Mouse (Mus musculus) neural tube, embryonic 15.5 days (tissue): ENCODE measurements around the gene Grb14. TPM values are rescaled to one million over a fixed set of nuclear protein-coding genes. Genes with fewer than 3 reads are reported as not detected.
A peak's percentile ranks its signal among the peaks of the same experiment; 100 is the strongest.

Experiments
- ATAC-seq: fragments of 200-750 bp; cut with Nextera tagmentation; 2 replicates; pipeline ENCODE4 v1.8.0; 2017; ENCODE audit warnings: mild to moderate bottlenecking, moderate TSS enrichment, moderate library complexity; ENCODE audit not compliant: low FRiP score
- H3K27ac ChIP-seq: fragments of 300-500 bp; sonication (generic); replicated peaks from 2 replicates; pipeline ENCODE4 v1.5.1; 2015; ENCODE audit warnings: mild to moderate bottlenecking, inconsistent platforms
- H3K27me3 ChIP-seq: fragments of 300-500 bp; sonication (generic); replicated peaks from 2 replicates; pipeline ENCODE4 v1.6.1; 2015; ENCODE audit warnings: inconsistent platforms
- H3K36me3 ChIP-seq: fragments of 300-500 bp; sonication (generic); 2 replicates; pipeline ENCODE4 v1.6.1; 2015; ENCODE audit warnings: inconsistent platforms
- H3K4me1 ChIP-seq: fragments of 300-500 bp; sonication (generic); 2 replicates; pipeline ENCODE4 v1.6.1; 2015; ENCODE audit warnings: inconsistent platforms
- H3K4me2 ChIP-seq: fragments of 300-500 bp; sonication (generic); 2 replicates; pipeline ENCODE4 v1.6.1; 2015; ENCODE audit warnings: inconsistent platforms, mild to moderate bottlenecking, moderate library complexity
- H3K4me3 ChIP-seq: fragments of 300-500 bp; sonication (generic); replicated peaks from 2 replicates; pipeline ENCODE4 v1.5.1; 2015; ENCODE audit warnings: mild to moderate bottlenecking, inconsistent platforms
- H3K9ac ChIP-seq: fragments of 300-500 bp; sonication (generic); replicated peaks from 2 replicates; pipeline ENCODE4 v1.6.1; 2015; ENCODE audit warnings: mild to moderate bottlenecking, inconsistent platforms
- H3K9me3 ChIP-seq: fragments of 300-500 bp; sonication (generic); replicated peaks from 2 replicates; pipeline ENCODE4 v1.6.1; 2016; ENCODE audit warnings: inconsistent platforms
- WGBS: fragments of 180-500 bp; shearing (Covaris S2); methylation state at CpG from one replicate; pipeline ENCODE4 v1.1.7; 2015; ENCODE audit warnings: mixed read lengths; 5-methylcytosine and 5-hydroxymethylcytosine counted together
- polyA plus RNA-seq: library from polyadenylated mRNA; unstranded; fragments of >200 nt; fragmentation: Nextera tagmentation; extraction: Ambion mirVana; gene quantifications from 2 replicates; pipeline ENCODE4 v1.2.1, GENCODE M21; 2015

Grb14 gene
- polyA plus RNA-seq, 1 experiment from 2014 or later = 24.8 TPM

DNA sequence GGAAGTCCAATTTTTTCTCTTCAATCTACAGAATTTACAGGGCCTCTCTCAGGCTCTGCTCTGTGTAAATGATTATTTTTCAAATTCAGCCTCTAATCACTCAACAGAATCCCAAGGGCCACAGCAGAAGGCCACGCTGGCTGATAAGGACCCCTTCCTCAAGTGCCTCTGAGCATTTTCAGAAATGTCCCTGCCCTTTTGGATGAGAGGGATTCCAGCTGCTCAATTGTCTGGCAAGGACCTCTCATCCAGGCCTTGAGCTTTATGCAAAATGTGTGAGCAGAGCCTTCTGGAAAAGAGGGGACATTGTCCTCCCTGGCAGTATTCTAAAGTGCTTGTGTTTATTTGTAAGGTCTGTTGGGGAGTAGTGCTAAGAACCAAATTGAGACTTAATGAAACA, 51.7 kb downstream of the Grb14 start:
- Histone ChIP-seq H3K9me3 (no peaks in the 10 kb centered on the region), H3K27me3 (no peaks in the 10 kb centered on the region), H3K27ac (no peak overlapping the region), H3K9ac (no peak overlapping the region), H3K36me3 (no peaks in the 10 kb centered on the region), H3K4me3 (no peak overlapping the region), H3K4me2 (no peak overlapping the region), H3K4me1 (peaks cover 3% of the 10 kb centered on the region; the same call in 1 of the 2 replicates)
- ATAC-seq = no peak
- WGBS = 69% methylated on average over 1 of the region's 1 CpGs

DNA sequence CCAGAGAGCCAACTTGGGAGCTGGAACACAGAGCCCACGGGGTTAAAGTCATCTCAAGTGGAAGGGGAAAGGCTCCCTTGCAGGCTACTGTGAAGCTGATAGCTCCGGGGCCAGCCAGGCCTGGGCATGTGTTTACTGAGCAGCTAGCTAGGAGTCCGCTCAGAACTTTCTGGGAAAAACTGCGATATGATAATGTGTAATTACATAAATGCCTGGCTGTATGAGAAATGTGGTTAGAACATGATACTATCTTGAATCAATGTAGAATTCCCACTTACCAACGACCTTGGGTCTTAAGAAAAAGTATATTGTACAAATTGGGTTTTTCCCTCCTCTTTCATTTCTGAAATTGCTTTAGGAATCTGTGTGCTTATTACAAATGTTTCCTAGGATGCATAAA, 53.0 kb downstream of the Grb14 start:
- no peaks in the 10 kb centered on the region for H3K27me3 ChIP-seq
- WGBS = 70% methylated on average over 5 of the region's 5 CpGs
- H3K4me2 ChIP-seq = no peak overlapping the region
- peaks cover 3% of the 10 kb centered on the region; the same call in 1 of the 2 replicates for H3K4me1 ChIP-seq
- H3K9me3 ChIP-seq = no peaks in the 10 kb centered on the region
- no peak overlapping the region for H3K9ac ChIP-seq
- ATAC-seq = no peak
- H3K27ac ChIP-seq = no peak overlapping the region
- H3K4me3 ChIP-seq = no peak overlapping the region
- no peaks in the 10 kb centered on the region for H3K36me3 ChIP-seq

DNA sequence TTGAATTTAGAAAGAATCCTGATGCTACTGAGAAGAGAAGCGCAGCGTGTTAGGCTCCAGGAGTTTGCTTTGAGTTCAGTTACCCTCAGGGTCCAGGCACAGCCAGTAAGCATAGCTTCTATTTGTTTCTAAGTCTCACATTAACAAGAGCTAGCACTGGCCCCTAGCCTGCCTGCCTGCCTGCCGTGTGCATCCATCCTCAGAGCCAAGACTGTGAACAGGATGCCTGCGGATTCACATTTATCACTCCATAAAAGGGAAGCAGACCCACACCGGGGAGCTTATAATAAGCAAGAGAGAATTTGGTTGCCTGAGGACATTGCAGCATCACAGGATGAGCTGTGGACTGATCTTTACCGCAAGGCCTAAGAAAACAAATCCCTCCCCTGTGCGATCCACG, 53.8 kb downstream of the Grb14 start:
- Histone ChIP-seq H3K4me2 (no peak overlapping the region), H3K36me3 (no peaks in the 10 kb centered on the region), H3K9me3 (no peaks in the 10 kb centered on the region), H3K4me3 (no peak overlapping the region), H3K27me3 (no peaks in the 10 kb centered on the region), H3K9ac (no peak overlapping the region), H3K27ac (no peak overlapping the region), H3K4me1 (peaks cover 3% of the 10 kb centered on the region; the same call in 1 of the 2 replicates)
- ATAC-seq = no peak
- WGBS = 57% methylated on average over 8 of the region's 8 CpGs

DNA sequence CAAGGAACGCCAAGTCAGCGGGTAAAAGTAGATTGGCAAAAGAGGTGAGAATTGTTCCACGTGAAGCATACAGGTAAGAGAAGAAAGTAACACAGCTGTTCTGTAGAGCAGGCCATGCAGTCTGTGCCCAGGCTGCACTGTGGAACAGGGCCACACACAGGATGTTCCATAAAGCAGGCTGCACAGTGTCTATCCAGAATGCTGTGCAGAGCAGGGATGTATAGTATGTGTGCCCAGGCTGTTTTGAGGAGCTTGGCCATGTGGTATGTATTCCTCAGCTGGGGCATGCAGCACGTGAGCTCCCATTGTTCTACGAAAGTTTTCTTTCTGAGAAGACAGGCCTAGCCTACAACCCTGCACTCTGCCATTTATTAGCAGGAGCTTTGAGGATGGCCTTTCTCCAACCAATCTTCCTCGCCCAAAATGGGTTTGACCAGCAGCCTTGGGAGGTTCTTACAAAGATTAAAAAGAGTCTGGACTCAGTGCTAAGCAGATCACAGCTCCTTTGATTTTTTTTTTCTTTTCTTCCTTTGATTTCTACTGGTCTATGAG, 57.8 kb downstream of the Grb14 start:
- WGBS = 84% methylated on average over 6 of the region's 6 CpGs
- H3K9me3 ChIP-seq = no peaks in the 10 kb centered on the region
- H3K4me1 ChIP-seq = peaks cover 3% of the 10 kb centered on the region; the same call in 1 of the 2 replicates
- no peaks in the 10 kb centered on the region for H3K36me3 ChIP-seq
- H3K9ac ChIP-seq = no peak overlapping the region
- no peak overlapping the region for H3K4me2 ChIP-seq
- no peak overlapping the region for H3K4me3 ChIP-seq
- no peaks in the 10 kb centered on the region for H3K27me3 ChIP-seq
- H3K27ac ChIP-seq = no peak overlapping the region
- no peak for ATAC-seq

DNA sequence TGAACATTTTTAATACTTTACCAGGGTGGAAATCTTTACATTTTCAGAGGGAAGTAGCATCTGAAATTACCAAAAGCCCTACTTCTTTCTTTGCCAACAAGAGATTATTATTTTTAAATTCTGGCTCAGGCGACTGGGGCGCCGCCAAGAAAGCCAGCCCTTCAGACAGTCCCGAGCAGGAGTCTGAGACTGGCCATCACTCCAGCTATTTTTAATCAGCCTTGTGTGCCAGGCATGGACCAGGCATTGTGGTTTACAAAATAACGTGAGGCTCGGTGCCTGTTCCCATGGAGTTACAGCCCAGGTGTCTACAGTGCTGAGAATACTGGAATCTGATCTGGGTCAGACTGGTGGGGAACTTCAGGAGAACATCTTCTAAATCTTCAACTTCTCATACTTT, 58.5 kb downstream of the Grb14 start:
- Histone ChIP-seq H3K4me3 (no peak overlapping the region), H3K9me3 (no peaks in the 10 kb centered on the region), H3K27ac (no peak overlapping the region), H3K9ac (no peak overlapping the region), H3K36me3 (no peaks in the 10 kb centered on the region), H3K4me2 (no peak overlapping the region), H3K4me1 (peaks cover 3% of the 10 kb centered on the region; the same call in 1 of the 2 replicates), H3K27me3 (no peaks in the 10 kb centered on the region)
- WGBS = 80% methylated on average over 6 of the region's 6 CpGs
- no peak for ATAC-seq

DNA sequence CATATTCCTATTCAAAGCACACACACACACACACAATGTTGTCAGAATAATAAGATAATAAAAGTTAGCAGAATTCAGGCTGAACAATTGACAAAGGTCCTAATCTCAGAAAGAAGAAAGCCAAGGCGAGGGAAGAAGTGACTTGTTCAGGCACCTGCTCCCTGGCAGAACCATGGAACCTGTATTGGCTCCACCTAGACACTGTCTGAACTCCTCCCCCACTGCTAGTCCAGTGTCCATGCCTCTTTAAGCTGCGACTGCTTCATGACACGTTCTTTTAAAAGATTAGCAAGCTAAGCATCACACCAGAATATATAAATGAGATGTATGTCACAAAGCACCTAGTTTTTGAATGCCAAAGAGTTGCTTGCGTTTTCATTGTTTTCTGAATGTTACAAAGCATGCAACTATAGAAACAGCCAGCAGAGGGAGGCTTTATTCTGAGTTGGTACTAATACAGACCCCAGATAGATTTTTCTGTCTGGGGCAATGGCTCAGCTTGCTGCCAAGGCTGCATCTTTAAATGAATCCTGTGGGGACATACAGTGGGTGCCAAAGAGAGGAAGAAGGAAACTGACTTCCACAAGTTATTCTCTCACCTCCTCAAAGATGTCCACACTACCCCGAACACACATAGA, 59.4 kb downstream of the Grb14 start:
- Histone ChIP-seq H3K27ac (no peak overlapping the region), H3K9ac (no peak overlapping the region), H3K4me1 (no peaks in the 10 kb centered on the region), H3K9me3 (no peaks in the 10 kb centered on the region), H3K4me3 (no peak overlapping the region), H3K36me3 (no peaks in the 10 kb centered on the region), H3K4me2 (peak overlapping the region; percentile 19; the same call in 1 of the 2 replicates), H3K27me3 (no peaks in the 10 kb centered on the region)
- 36% methylated on average over 5 of the region's 5 CpGs for WGBS
- ATAC-seq = peak; percentile 92

DNA sequence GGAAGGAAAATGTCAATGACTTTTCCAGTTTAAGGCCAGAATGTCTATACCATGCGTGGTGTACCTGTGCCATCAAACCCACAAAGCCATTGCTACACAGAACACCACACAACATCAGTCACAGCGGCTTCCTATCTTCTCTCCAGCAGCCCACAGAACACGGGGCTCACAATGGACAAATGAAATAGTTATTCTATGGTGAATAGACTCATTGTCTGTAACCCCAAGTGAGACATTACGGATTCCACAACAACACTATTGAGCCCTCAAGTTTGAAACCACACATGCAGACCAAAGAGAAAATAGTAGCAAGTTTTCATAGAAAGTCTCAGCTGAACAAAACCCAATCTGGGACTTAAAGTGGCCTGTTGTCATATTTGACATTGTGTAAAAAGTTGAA, 62.6 kb downstream of the Grb14 start:
- Histone ChIP-seq H3K36me3 (no peaks in the 10 kb centered on the region), H3K9ac (no peak overlapping the region), H3K27ac (no peak overlapping the region), H3K4me1 (no peaks in the 10 kb centered on the region), H3K27me3 (no peaks in the 10 kb centered on the region), H3K4me3 (no peak overlapping the region), H3K4me2 (no peak overlapping the region), H3K9me3 (no peaks in the 10 kb centered on the region)
- ATAC-seq = no peak
- WGBS = 69% methylated on average over 4 of the region's 4 CpGs

DNA sequence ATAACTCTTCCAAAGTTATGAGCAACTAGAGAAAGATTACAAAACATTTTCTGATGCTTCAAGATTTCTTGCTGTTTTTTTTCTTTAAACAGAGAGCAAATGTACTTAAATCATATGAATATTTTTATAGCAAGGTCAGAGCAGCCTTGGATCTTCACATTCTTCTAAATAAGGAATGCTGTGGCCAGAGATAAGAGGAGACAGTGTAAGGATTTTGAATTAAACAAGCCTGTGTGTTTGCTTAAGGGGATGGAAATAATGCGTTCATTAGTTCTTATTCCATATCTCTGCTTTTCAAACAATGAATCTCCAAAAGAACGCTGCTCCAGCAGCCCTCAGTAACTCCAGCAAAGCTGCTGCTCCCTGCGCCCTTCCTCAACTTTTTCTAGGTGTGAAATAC, 63.4 kb downstream of the Grb14 start:
- Histone ChIP-seq H3K4me3 (no peak overlapping the region), H3K4me2 (no peak overlapping the region), H3K27ac (no peak overlapping the region), H3K9me3 (no peaks in the 10 kb centered on the region), H3K9ac (no peak overlapping the region), H3K4me1 (no peaks in the 10 kb centered on the region), H3K36me3 (no peaks in the 10 kb centered on the region), H3K27me3 (no peaks in the 10 kb centered on the region)
- WGBS = 90% methylated on average over 3 of the region's 3 CpGs
- ATAC-seq = no peak

DNA sequence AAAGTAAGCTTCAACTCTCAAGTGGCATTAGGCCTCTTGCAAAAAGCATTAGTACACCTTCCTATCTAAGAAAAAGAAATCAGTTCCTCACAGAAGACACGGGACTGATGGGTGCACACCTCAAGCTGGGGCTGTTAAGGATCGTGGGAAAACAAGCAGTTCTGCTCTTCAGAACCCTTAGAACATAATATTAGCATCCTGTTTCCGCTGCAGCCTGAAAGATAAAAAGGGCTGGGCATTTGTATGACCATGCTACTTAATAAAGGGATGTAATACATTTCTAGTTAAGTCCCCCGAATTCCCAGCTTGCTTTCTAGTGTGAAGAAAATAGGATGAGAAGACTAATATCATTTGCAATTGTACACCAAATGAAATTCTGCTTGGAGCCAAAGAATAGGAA, 65.1 kb downstream of the Grb14 start:
- no peak for ATAC-seq
- Histone ChIP-seq H3K4me1 (no peaks in the 10 kb centered on the region), H3K4me2 (no peak overlapping the region), H3K9me3 (no peaks in the 10 kb centered on the region), H3K36me3 (no peaks in the 10 kb centered on the region), H3K27me3 (no peaks in the 10 kb centered on the region), H3K27ac (no peak overlapping the region), H3K9ac (no peak overlapping the region), H3K4me3 (no peak overlapping the region)
- WGBS = 85% methylated on average over 4 of the region's 4 CpGs

DNA sequence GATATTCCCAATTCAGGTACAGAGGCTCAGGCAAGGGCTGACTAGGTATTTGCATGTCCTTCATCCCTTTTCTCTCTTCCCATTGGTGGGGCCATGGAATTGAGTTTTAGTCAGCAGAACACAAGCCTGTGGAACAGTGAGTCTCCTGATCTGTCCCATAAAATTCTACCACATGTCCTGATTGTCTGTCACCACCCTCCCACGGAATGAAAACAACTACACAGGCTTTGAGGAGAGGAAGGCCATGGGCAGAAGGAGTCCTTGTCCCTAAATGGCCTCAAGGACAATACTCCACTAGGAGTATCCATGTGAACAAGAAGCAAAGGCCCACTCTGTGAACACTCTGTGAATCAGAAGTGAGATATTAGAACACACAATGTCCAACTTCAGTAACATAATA, 69.3 kb downstream of the Grb14 start:
- Histone ChIP-seq H3K4me2 (no peak overlapping the region), H3K27me3 (no peaks in the 10 kb centered on the region), H3K9ac (no peak overlapping the region), H3K4me3 (no peak overlapping the region), H3K27ac (no peak overlapping the region), H3K36me3 (no peaks in the 10 kb centered on the region; the same call in 1 of the 2 replicates), H3K4me1 (no peaks in the 10 kb centered on the region), H3K9me3 (no peaks in the 10 kb centered on the region)
- WGBS = 57% methylated on average over 1 of the region's 1 CpGs
- no peak for ATAC-seq

DNA sequence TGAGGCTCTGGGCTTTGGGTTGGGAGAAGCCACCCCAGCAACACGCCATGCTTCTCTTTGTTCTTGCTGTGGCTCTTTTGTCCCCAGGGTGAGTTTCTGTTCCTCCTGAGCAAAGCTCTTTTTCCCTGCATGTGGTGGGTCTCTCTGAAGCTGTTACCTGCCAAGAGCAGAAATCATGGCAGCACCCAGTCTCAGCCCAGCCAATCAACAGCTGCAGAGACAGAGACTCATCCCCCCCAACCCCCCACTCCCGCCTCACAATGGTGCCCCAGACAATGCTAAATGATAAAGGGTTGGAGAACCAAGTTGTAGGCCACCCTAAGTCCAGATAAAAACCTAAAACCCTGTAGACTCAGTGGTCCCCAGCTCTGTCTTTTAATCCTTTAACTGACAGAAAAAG, 75.6 kb downstream of the Grb14 start:
- Histone ChIP-seq H3K27ac (no peak overlapping the region), H3K4me1 (no peaks in the 10 kb centered on the region), H3K4me3 (no peak overlapping the region), H3K27me3 (no peaks in the 10 kb centered on the region), H3K4me2 (no peak overlapping the region), H3K36me3 (no peaks in the 10 kb centered on the region; the same call in 1 of the 2 replicates), H3K9ac (no peak overlapping the region), H3K9me3 (no peaks in the 10 kb centered on the region)
- WGBS = 55% methylated on average over 2 of the region's 2 CpGs
- no peak; the same call in 1 of the 2 replicates for ATAC-seq

DNA sequence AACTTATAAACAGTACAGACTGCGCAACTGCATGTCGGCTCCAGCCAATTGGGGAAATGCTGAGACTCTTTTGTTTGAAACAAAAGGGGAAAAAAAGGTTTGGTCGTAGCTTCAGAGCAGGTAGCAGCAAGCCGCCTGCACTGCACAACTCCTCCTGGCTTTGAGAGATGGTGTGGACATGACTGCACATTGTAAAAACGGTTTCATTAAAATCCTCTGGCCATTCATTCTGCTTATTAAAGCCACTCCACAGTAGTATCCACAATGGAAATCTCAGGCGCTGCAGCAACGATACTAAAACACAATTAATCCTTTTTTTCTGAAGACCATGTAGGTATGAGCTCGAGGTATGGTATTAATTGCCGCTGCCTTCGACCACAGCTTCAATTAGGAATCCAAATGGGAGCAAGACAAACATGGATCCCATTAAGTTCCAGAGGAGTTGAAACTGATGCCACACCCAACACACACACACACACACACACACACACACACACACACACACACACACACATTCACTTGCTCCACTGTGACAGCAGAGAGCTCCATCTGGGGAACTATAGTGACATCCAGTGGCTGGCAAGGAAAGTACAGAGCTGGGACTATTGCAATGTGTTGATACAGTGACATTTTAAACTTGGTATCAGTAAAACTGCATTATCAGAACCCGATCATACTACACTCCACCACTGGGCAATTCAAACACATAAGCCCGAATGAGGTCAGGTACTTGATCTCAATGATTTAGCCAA, 76.2 kb downstream of the Grb14 start:
- Histone ChIP-seq H3K4me1 (no peaks in the 10 kb centered on the region), H3K27me3 (no peaks in the 10 kb centered on the region), H3K4me2 (no peak overlapping the region), H3K36me3 (no peaks in the 10 kb centered on the region; the same call in 1 of the 2 replicates), H3K9me3 (no peaks in the 10 kb centered on the region), H3K4me3 (no peak overlapping the region), H3K9ac (no peak overlapping the region), H3K27ac (no peak overlapping the region)
- peak; percentile 73; the same call in 1 of the 2 replicates for ATAC-seq
- WGBS = 78% methylated on average over 12 of the region's 12 CpGs
